Mouse (Mus musculus): ENCODE data around the gene Srebf2.

The Srebf2 gene

GRCm38 (mm10) chr15:82216142-82216827 lies 69.3 kb downstream of the Srebf2 start:
- no peaks in the 10 kb centered on the region for H3K36me3 ChIP-seq (ENCODE audit: control insufficient read depth, insufficient read depth, low read length, poor library complexity, severe bottlenecking)
- no peak for DNase-seq (ENCODE audit: low read depth, low spot score)
- H3K27me3 ChIP-seq (ENCODE audit: control insufficient read depth, insufficient read depth, low read length, poor library complexity, severe bottlenecking), result no peaks in the 10 kb centered on the region

- no peak for DNase-seq (ENCODE audit: low read depth, low spot score)
- H3K36me3 ChIP-seq (ENCODE audit: control insufficient read depth, insufficient read depth, low read length, poor library complexity, severe bottlenecking), result peaks cover 2% of the 10 kb centered on the region; the same call in 1 of the 2 replicates
- H3K27me3 ChIP-seq (ENCODE audit: control insufficient read depth, insufficient read depth, low read length, poor library complexity, severe bottlenecking), result no peaks in the 10 kb centered on the region
These were observed 70.1 kb downstream of the Srebf2 start for GRCm38 (mm10) chr15:82217039-82217438.

DNA sequence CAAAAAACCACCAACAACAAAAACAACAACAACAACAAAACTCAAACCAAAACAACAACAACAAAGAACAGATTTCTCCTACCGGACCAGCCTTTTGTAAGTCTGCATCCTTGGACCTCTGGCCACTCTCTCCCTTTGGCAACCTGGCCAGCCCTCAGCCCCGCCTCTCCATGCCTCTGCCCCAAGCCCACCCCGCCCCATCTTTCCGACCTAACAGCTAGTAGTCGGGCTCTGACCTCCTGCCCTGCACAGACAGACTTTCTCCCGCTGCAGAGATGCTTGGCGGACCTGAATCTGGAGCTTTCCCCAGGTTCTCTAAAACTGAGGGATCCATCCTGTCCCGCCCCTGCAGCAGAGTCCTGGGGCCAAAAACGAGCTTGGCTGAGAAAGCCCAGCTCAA lies 71.0 kb downstream of the Srebf2 start:
- DNase-seq (ENCODE audit: low read depth, low spot score), result no peak
- Histone ChIP-seq H3K27me3 (ENCODE audit: control insufficient read depth, insufficient read depth, low read length, poor library complexity, severe bottlenecking) (no peaks in the 10 kb centered on the region), H3K36me3 (ENCODE audit: control insufficient read depth, insufficient read depth, low read length, poor library complexity, severe bottlenecking) (peaks cover 7% of the 10 kb centered on the region; the same call in 1 of the 2 replicates)

- DNase-seq (ENCODE audit: low read depth, low spot score), result peak; percentile 93
- Histone ChIP-seq H3K36me3 (ENCODE audit: control insufficient read depth, insufficient read depth, low read length, poor library complexity, severe bottlenecking) (peaks cover 7% of the 10 kb centered on the region; the same call in 1 of the 2 replicates), H3K27me3 (ENCODE audit: control insufficient read depth, insufficient read depth, low read length, poor library complexity, severe bottlenecking) (no peaks in the 10 kb centered on the region)
These were observed 72.0 kb downstream of the Srebf2 start for GRCm38 (mm10) chr15:82218778-82219666.

DNA sequence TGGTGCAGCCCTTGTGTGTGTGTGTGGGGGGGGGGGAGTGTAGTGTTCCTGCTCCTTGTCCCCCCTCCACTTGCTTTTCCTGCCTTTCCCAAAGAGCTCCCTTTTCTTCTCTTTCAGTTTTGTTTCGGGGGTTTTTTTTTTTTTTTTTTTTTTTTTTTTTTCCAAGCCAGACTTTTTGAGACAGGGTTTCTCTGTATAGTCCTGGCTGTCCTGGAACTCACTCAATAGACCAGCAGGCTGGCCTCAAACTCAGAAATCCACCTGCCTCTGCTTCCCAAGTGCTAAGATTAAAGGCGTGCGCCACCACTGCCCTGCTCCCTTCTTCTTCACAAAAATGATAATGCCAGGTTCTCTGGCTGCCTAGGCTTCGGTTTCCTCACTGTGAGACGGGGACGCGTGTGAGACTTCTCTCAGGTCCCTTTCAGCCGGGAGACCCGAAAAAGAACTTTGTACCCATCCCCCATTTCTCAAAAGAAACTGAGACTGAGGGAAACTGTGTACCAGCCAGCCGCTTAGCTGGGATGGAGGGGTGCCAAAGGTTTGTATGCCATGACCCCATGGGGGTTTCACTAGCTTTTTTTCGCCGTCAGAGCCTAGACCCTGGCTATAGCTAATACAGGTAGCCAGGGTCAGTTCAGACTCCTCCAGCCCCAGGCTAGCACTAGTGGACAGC lies 73.2 kb downstream of the Srebf2 start:
- H3K36me3 ChIP-seq (ENCODE audit: control insufficient read depth, insufficient read depth, low read length, poor library complexity, severe bottlenecking), result peaks cover 7% of the 10 kb centered on the region; the same call in 1 of the 2 replicates
- H3K27me3 ChIP-seq (ENCODE audit: control insufficient read depth, insufficient read depth, low read length, poor library complexity, severe bottlenecking), result no peaks in the 10 kb centered on the region
- DNase-seq (ENCODE audit: low read depth, low spot score), result no peak

DNA sequence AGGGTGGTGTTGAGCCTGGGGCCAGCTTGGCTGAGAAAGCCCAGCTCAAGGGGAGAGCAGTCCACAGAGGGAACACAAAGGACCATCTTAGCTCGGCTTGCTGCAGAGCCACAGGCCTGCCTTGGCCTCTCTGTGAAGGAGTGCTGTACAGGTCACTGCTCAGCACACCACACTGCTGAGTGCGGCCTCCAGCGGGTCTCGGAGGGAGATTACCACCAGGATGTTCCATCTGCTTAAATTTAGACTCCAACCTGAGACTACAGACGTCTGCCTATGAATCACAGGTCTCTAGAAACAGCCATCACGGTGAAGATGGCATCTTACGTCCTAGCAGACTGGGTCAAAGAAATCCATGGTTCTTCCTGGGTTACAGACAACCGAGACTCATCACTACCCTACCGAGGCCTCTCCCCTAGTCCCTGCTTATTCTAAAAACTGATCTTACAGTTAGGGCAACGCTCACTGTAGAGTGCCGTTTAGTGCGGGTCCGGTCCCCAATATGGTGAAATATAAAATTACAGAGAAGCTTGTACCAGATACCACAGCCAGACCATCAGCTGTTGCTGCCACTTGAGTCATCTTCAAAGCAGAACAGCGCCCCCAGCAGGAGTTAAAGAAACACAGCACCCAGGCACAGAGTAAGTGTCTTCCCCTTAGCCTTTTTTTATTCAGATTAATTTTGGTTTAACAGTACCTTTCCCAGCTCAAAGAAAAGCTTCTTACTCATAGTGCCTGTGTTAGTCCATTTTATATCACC lies 74.3 kb downstream of the Srebf2 start:
- peak; percentile 71 for DNase-seq (ENCODE audit: low read depth, low spot score)
- H3K27me3 ChIP-seq (ENCODE audit: control insufficient read depth, insufficient read depth, low read length, poor library complexity, severe bottlenecking), result no peaks in the 10 kb centered on the region
- H3K36me3 ChIP-seq (ENCODE audit: control insufficient read depth, insufficient read depth, low read length, poor library complexity, severe bottlenecking), result peaks cover 7% of the 10 kb centered on the region; the same call in 1 of the 2 replicates

DNA sequence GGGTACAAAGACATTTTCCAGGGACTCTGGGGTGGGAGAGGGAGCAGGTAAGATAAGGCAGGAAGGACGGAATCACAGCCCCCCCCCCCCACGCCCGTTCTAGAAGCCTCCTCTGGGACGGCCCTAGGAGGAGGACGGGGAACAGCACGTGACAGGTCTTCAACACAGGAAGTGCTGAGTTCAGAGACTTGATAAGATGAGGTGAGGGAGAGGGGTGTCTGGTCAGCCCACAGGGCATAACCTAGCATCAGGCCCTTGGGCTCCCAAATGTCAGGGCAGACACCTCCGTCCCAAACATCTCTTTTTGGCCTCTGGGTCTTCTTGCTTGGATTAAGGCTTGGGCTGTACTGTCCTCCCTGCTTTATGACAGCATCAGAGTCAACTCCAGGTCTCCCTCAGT lies 76.3 kb downstream of the Srebf2 start:
- H3K36me3 ChIP-seq (ENCODE audit: control insufficient read depth, insufficient read depth, low read length, poor library complexity, severe bottlenecking), result peaks cover 7% of the 10 kb centered on the region; the same call in 1 of the 2 replicates
- peak; percentile 53 for DNase-seq (ENCODE audit: low read depth, low spot score)
- H3K27me3 ChIP-seq (ENCODE audit: control insufficient read depth, insufficient read depth, low read length, poor library complexity, severe bottlenecking), result no peaks in the 10 kb centered on the region

DNA sequence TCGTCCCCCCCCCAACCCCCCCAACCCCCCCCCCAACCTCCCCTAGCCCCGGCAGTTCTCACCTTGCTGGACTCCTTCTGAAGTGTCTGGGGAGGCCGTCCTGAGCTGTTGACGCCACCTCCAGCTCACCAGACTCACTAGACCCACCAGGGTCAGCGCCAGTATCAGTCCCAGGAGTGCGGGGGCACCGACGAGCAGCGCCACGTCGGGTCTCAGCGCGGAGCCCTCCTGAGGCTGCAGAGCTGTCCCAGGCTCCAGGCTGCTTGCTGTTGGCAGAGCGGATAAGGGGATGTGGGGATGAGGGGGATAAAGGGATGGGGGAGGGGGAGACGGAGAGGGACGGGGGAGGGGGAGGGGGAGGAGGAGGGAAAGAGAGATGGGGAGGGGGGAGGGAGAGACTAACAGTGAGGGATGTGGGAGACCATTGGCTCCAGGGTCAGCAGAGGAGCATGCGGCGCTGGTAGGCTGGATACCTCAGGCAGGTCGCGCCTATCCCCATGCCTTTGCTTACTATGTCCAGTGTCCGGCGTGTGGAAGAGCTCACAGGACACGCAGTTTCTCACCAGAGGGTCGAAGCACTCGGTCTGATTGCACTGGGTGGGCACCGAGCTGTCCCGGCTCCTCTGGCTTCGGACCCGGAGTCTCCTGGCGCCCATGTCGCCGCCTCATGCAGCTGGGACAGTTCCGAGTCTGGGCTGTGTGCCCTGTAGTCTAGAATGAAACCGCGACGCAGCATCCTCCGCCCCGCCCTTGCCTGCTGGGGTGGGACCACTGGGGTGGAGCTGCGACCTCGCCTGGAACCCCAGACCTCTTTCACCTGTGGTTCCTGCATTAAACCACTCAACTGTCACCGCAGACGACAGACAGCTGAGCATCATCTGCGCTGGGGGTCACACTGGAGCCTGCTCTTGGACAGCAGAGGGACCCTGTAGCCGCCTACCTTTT lies 76.9 kb downstream of the Srebf2 start, which contains the start of gene Tnfrsf13c:
Tnfrsf13c (minus strand) TSS at position 713 of the 945 bp plus-strand sequence.
- Histone ChIP-seq H3K36me3 (ENCODE audit: control insufficient read depth, insufficient read depth, low read length, poor library complexity, severe bottlenecking) (peaks cover 7% of the 10 kb centered on the region; the same call in 1 of the 2 replicates), H3K27me3 (ENCODE audit: control insufficient read depth, insufficient read depth, low read length, poor library complexity, severe bottlenecking) (no peaks in the 10 kb centered on the region)
- DNase-seq (ENCODE audit: low read depth, low spot score), result peak; percentile 88

- no peaks in the 10 kb centered on the region for H3K27me3 ChIP-seq (ENCODE audit: control insufficient read depth, insufficient read depth, low read length, poor library complexity, severe bottlenecking)
- peaks cover 7% of the 10 kb centered on the region; the same call in 1 of the 2 replicates for H3K36me3 ChIP-seq (ENCODE audit: control insufficient read depth, insufficient read depth, low read length, poor library complexity, severe bottlenecking)
- DNase-seq (ENCODE audit: low read depth, low spot score), result peak; percentile 50
These were observed 77.7 kb downstream of the Srebf2 start for GRCm38 (mm10) chr15:82224602-82225215.

GRCm38 (mm10) chr15:82225769-82226168 lies 78.8 kb downstream of the Srebf2 start:
- no peaks in the 10 kb centered on the region for H3K27me3 ChIP-seq (ENCODE audit: control insufficient read depth, insufficient read depth, low read length, poor library complexity, severe bottlenecking)
- DNase-seq (ENCODE audit: low read depth, low spot score), result peak; percentile 63
- peaks cover 7% of the 10 kb centered on the region; the same call in 1 of the 2 replicates for H3K36me3 ChIP-seq (ENCODE audit: control insufficient read depth, insufficient read depth, low read length, poor library complexity, severe bottlenecking)

DNA sequence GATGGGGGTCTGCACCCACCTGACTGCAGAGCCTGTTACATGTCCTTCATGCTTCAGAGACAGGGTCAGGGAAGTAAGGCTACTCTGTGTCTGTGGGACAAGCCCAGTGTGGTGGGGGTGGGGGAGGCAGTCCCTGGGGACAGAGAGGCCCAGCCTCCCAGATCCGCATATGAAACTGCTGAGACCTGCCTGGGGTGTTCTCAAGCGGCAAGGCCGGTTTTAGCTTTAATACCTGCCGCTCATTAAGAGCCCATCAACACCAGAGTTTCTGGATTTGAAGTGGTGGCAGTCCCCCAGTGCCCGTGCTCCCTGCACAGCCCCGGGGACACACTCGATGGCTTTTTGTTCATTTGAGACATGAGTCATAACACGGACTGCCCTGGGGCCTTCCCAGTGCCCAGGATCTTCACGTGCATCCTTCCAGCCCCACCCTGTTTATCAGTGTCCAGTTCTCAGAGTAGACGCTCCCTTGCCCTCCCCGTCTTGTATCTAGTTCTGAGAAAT lies 82.6 kb downstream of the Srebf2 start:
- peak; percentile 78 for DNase-seq (ENCODE audit: low read depth, low spot score)
- Histone ChIP-seq H3K27me3 (ENCODE audit: control insufficient read depth, insufficient read depth, low read length, poor library complexity, severe bottlenecking) (no peaks in the 10 kb centered on the region), H3K36me3 (ENCODE audit: control insufficient read depth, insufficient read depth, low read length, poor library complexity, severe bottlenecking) (no peaks in the 10 kb centered on the region)

DNA sequence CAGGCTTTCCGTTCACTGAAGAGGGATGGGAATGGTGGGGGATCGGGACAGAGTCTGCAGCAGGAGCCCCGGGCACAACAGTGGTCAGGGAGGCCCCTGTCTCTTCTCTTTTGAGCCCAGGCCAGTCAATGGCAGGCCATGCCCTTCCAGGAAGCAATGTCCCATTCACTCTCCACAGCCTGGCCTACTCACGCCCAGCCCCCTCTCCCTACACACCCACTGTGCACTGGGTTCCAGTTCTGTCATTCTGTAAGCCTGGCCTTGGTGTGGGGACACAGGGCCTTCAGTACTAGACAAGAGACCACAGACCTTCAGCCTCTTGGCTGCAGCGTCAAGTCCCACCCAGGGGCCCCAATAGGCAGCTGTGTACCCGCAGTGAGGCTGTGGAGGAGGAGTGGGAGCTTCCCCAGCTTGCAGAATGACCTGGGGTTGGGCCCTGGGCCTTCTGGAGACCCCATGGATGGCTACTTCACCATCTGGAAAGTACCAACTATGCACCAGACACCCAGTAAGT lies 83.2 kb downstream of the Srebf2 start:
- Histone ChIP-seq H3K36me3 (ENCODE audit: control insufficient read depth, insufficient read depth, low read length, poor library complexity, severe bottlenecking) (no peaks in the 10 kb centered on the region), H3K27me3 (ENCODE audit: control insufficient read depth, insufficient read depth, low read length, poor library complexity, severe bottlenecking) (no peaks in the 10 kb centered on the region)
- no peak for DNase-seq (ENCODE audit: low read depth, low spot score)
